8 mouse cellular contexts compared by ENCODE assay signal in the genomic region with DNA sequence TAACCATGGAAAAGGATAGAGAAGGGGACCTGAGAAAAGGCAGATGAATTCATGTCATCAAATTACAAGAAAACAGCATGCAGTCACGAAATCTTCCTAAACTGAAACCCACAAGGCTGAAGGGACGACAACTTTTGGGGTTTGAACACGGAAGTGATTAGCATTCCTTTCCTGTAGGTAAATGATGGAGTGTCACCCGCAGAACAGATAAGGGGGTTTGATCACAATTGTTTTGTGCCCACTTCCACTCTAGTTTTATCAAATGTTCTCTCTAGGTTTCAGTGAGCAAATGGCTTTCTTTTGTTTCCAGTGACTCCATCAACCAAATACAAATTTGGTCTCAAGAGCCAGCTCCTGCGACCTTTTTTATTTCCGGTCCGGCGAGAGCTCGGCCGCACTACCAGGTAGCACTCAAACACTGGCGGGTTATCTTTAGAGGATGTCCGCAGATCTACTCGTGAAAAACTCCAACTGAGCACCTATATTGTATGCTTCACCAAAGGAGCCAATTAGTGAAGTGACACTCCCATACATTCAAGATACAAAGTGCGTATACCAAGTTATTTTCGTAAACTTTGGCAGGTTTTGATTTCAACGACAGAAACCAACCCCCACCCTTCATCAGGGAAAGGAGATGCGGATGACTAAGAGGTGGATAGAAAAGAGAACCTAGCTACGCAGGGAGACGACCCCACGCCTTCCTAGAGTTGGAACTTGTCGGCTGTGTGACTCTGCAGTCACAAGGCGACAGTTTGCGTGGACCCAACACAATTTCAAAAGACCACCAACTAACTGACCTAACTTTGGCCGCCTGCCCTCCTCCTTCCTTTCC. TPM values are rescaled to one million over a fixed set of nuclear protein-coding genes. Genes with fewer than 3 reads are reported as not detected.
DNase-seq lines count a peak whose midpoint lies in the region; ATAC-seq and TF ChIP-seq lines count a peak whose summit lies in the region.

No protein-coding gene starts in this region.

- intact Hi-C loops in heart, postnatal 36 days (cut with DNase I): loop anchor here (10.0 kb wide), 1 partner anchor 204 kb away; the partner anchor contains the start of genes Pi4ka and Snap29

- peaks cover 2 to 12% of the 10 kb centered on the region in 2 experiments for H3K4me1 ChIP-seq in heart, embryonic 14.5 days (ENCODE audit: control insufficient read depth in 2 of 2, insufficient read depth in 2 of 2, low read length in 2 of 2)
- peaks cover 2% of the 10 kb centered on the region for H3K4me1 ChIP-seq in ES-Bruce4 (ENCODE audit: control insufficient read depth, insufficient read depth, low read length)
- H3K4me1 ChIP-seq in erythroblast, embryonic 14.5 days (ENCODE audit: control insufficient read depth): peaks cover 36% of the 10 kb centered on the region
- peaks cover 13% of the 10 kb centered on the region for H3K4me1 ChIP-seq in limb, embryonic 13.5 days

- peak overlapping the region; percentile 100 for H3K9ac ChIP-seq in heart, embryonic 14.5 days (ENCODE audit: low read length)
- peak overlapping the region; percentile 100 for H3K9ac ChIP-seq in ES-Bruce4 (ENCODE audit: low read depth, poor library complexity, severe bottlenecking)
- H3K9ac ChIP-seq in limb, embryonic 13.5 days: peak overlapping the region; percentile 100

- no peaks in the 10 kb centered on the region for H3K9me3 ChIP-seq in heart, embryonic 14.5 days (ENCODE audit: control insufficient read depth, low read length)
- no peaks in the 10 kb centered on the region for H3K9me3 ChIP-seq in ES-Bruce4 (replicated peaks; ENCODE audit: control insufficient read depth, insufficient read depth, low read length, poor library complexity, severe bottlenecking)
- H3K9me3 ChIP-seq in erythroblast, embryonic 14.5 days (ENCODE audit: control insufficient read depth, low read length): no peaks in the 10 kb centered on the region
- H3K9me3 ChIP-seq in limb, embryonic 13.5 days: 0 out of 2 replicates have a peak, but pooled peaks cover 2% of the 10 kb centered on the region

- no peak for ATAC-seq in heart, embryonic 14.5 days (ENCODE audit: insufficient number of reproducible peaks, insufficient read depth, low FRiP score, low read depth)
- no peak for ATAC-seq in limb, embryonic 13.5 days (ENCODE audit: low FRiP score, low read depth)
- ATAC-seq in neutrophil, adult 5-6 weeks (ENCODE audit: extremely low read depth, insufficient number of reproducible peaks, low FRiP score, poor library complexity, severe bottlenecking): peak; percentile 32; the same call in 1 of the 2 replicates

- H3K4me2 ChIP-seq in heart, embryonic 14.5 days (ENCODE audit: low read length): peak overlapping the region; percentile 90
- H3K4me2 ChIP-seq in limb, embryonic 13.5 days (replicated peaks): peak overlapping the region; percentile 86

- H3K36me3 ChIP-seq in heart, embryonic 14.5 days (ENCODE audit: control insufficient read depth, insufficient read depth, low read length): peaks cover 10% of the 10 kb centered on the region
- H3K36me3 ChIP-seq in ES-Bruce4 (ENCODE audit: control insufficient read depth, insufficient read depth, low read length, poor library complexity, severe bottlenecking): peaks cover 9% of the 10 kb centered on the region
- peaks cover 26% of the 10 kb centered on the region for H3K36me3 ChIP-seq in erythroblast, embryonic 14.5 days (ENCODE audit: control insufficient read depth)
- H3K36me3 ChIP-seq in limb, embryonic 13.5 days: peaks cover 2% of the 10 kb centered on the region; the same call in 1 of the 2 replicates

- no peaks in the 10 kb centered on the region for H3K27me3 ChIP-seq in heart, embryonic 14.5 days (ENCODE audit: control insufficient read depth, insufficient read depth, low read length)
- no peaks in the 10 kb centered on the region for H3K27me3 ChIP-seq in ES-Bruce4 (ENCODE audit: control insufficient read depth, insufficient read depth, low read length, poor library complexity, severe bottlenecking)
- H3K27me3 ChIP-seq in erythroblast, embryonic 14.5 days (ENCODE audit: control insufficient read depth): no peaks in the 10 kb centered on the region
- H3K27me3 ChIP-seq in limb, embryonic 13.5 days: no peaks in the 10 kb centered on the region

- TF ChIP-seq EP300 in ES-Bruce4 (IDR thresholded peaks at IDR 0.05; ENCODE audit: insufficient read depth, low read depth, low read length): no peak

- WGBS in heart, embryonic 14.5 days: 3% methylated on average over 24 of the region's 24 CpGs
- 5% methylated on average over 24 of the region's 24 CpGs for WGBS in limb, embryonic 13.5 days

- peak overlapping the region; percentile 88 to 99 for H3K4me3 ChIP-seq in heart, embryonic 14.5 days (ENCODE audit: control insufficient read depth in 1 of 2, insufficient read depth in 1 of 2, low read depth in 1 of 2, low read length in 2 of 2)
- peak overlapping the region; percentile 99 for H3K4me3 ChIP-seq in ES-Bruce4 (ENCODE audit: low read depth, low read length)
- peak overlapping the region; percentile 99 for H3K4me3 ChIP-seq in erythroblast, embryonic 14.5 days (replicated peaks)
- peak overlapping the region; percentile 98 for H3K4me3 ChIP-seq in limb, embryonic 13.5 days

- no peak for DNase-seq in heart, postnatal 36 days
- DNase-seq in spleen, postnatal 4 days (ENCODE audit: low spot score in 2 of 2): no peak
- DNase-seq in thymus, postnatal 4 days: no peak

- peak overlapping the region; percentile 34 to 82; a peak in 3 of 4 replicates for H3K27ac ChIP-seq in heart, embryonic 14.5 days (replicated peaks in 1 of 2; ENCODE audit: control insufficient read depth in 1 of 2, insufficient read depth in 1 of 2, low read depth in 2 of 2, low read length in 2 of 2)
- peak overlapping the region; percentile 11 for H3K27ac ChIP-seq in ES-Bruce4 (ENCODE audit: insufficient read depth, low read length)
- peak overlapping the region; percentile 76; the same call in 1 of the 2 replicates for H3K27ac ChIP-seq in limb, embryonic 13.5 days

- TF ChIP-seq POLR2A in ES-Bruce4 (IDR thresholded peaks at IDR 0.05; ENCODE audit: insufficient read depth, low read length): no peak

- TF ChIP-seq CTCF in ES-Bruce4 (IDR thresholded peaks at IDR 0.05; ENCODE audit: low read depth, low read length): no peak

RNA-seq across cellular contexts. Expression of gene Ube2l3, which starts 2.1 kb away (rescaled TPM):
- 276 and 285 TPM in 2 replicates for polyA plus RNA-seq in heart, embryonic 14.5 days (2014; fragmentation: Nextera tagmentation; extraction: Ambion mirVana)
- total RNA-seq in heart, postnatal 36 days (2021): 100 to 1,000 TPM; 110 to 125 TPM
- polyA plus RNA-seq in ES-Bruce4 (2011; ENCODE audit: insufficient read depth, insufficient read length, low read depth, missing spikeins): 203 and 207 TPM in 2 replicates
- 11.7 and 11.9 TPM in 2 replicates for polyA plus RNA-seq in erythroblast, embryonic 14.5 days (2012)
- 356 and 360 TPM in 2 replicates for polyA plus RNA-seq in limb, embryonic 13.5 days (2015; fragmentation: Nextera tagmentation; extraction: Ambion mirVana)
- 45.5 and 49.6 TPM in 2 replicates for total RNA-seq in neutrophil, adult 5-6 weeks (2017)

RNA-seq across cellular contexts. Expression of gene Rimbp3, which starts 8.1 kb away (rescaled TPM):
- polyA plus RNA-seq in heart, embryonic 14.5 days (2014; fragmentation: Nextera tagmentation; extraction: Ambion mirVana): 0.15 and 0.20 TPM in 2 replicates
- under 1 TPM; 0.08 to 0.25 TPM for total RNA-seq in heart, postnatal 36 days (2021)
- 0.63 and 0.90 TPM in 2 replicates for polyA plus RNA-seq in ES-Bruce4 (2011; ENCODE audit: insufficient read depth, insufficient read length, low read depth, missing spikeins)
- polyA plus RNA-seq in erythroblast, embryonic 14.5 days (2012): not detected in 2 replicates
- polyA plus RNA-seq in limb, embryonic 13.5 days (2015; fragmentation: Nextera tagmentation; extraction: Ambion mirVana): 0.28 and 0.38 TPM in 2 replicates
- 0.12 TPM in 1 of 2 replicates, not detected in the other for total RNA-seq in neutrophil, adult 5-6 weeks (2017)

RNA-seq across cellular contexts. Expression of gene Hic2, which starts 33.0 kb away (rescaled TPM):
- polyA plus RNA-seq in heart, embryonic 14.5 days (2014; fragmentation: Nextera tagmentation; extraction: Ambion mirVana): 2.7 and 3.0 TPM in 2 replicates
- total RNA-seq in heart, postnatal 36 days (2021): 1 to 10 TPM; 2.2 to 2.3 TPM
- polyA plus RNA-seq in ES-Bruce4 (2011; ENCODE audit: insufficient read depth, insufficient read length, low read depth, missing spikeins): 40.9 and 43.5 TPM in 2 replicates
- 0.13 and 0.20 TPM in 2 replicates for polyA plus RNA-seq in erythroblast, embryonic 14.5 days (2012)
- 9.1 and 9.3 TPM in 2 replicates for polyA plus RNA-seq in limb, embryonic 13.5 days (2015; fragmentation: Nextera tagmentation; extraction: Ambion mirVana)
- 1.2 and 1.7 TPM in 2 replicates for total RNA-seq in neutrophil, adult 5-6 weeks (2017)

RNA-seq across cellular contexts. Expression of gene Ccdc116, which starts 53.3 kb away (rescaled TPM):
- 0.11 and 0.23 TPM in 2 replicates for polyA plus RNA-seq in heart, embryonic 14.5 days (2014; fragmentation: Nextera tagmentation; extraction: Ambion mirVana)
- not detected for total RNA-seq in heart, postnatal 36 days (2021)
- polyA plus RNA-seq in ES-Bruce4 (2011; ENCODE audit: insufficient read depth, insufficient read length, low read depth, missing spikeins): 1.5 and 1.7 TPM in 2 replicates
- 0.02 and 0.03 TPM in 2 replicates for polyA plus RNA-seq in erythroblast, embryonic 14.5 days (2012)
- 0.51 and 0.59 TPM in 2 replicates for polyA plus RNA-seq in limb, embryonic 13.5 days (2015; fragmentation: Nextera tagmentation; extraction: Ambion mirVana)
- total RNA-seq in neutrophil, adult 5-6 weeks (2017): 0.37 and 0.58 TPM in 2 replicates

RNA-seq across cellular contexts. Expression of gene Ydjc, which starts 55.9 kb away (rescaled TPM):
- 3.9 and 5.3 TPM in 2 replicates for polyA plus RNA-seq in heart, embryonic 14.5 days (2014; fragmentation: Nextera tagmentation; extraction: Ambion mirVana)
- total RNA-seq in heart, postnatal 36 days (2021): 1 to 10 TPM; 1.6 to 1.7 TPM
- polyA plus RNA-seq in ES-Bruce4 (2011; ENCODE audit: insufficient read depth, insufficient read length, low read depth, missing spikeins): 15.3 and 15.5 TPM in 2 replicates
- 0.28 and 0.46 TPM in 2 replicates for polyA plus RNA-seq in erythroblast, embryonic 14.5 days (2012)
- 7.2 and 7.6 TPM in 2 replicates for polyA plus RNA-seq in limb, embryonic 13.5 days (2015; fragmentation: Nextera tagmentation; extraction: Ambion mirVana)
- total RNA-seq in neutrophil, adult 5-6 weeks (2017): 1.9 and 2.9 TPM in 2 replicates

Comparison
In these comparisons a context has a peak if more than half of its experiments do, and no peak if none do; other contexts are left out.
1. H3K27ac ChIP-seq: peak in every context shown above with its lines; median percentile 76 in limb, embryonic 13.5 days; 58 in heart, embryonic 14.5 days; 11 in ES-Bruce4.
2. RNA of gene Ube2l3, which starts 2.1 kb away (polyA plus RNA-seq): 356 to 360 TPM in limb, embryonic 13.5 days, 276 to 285 TPM in heart, embryonic 14.5 days and 203 to 207 TPM in ES-Bruce4; 11.7 to 11.9 TPM in erythroblast, embryonic 14.5 days; every median in the first group is over 10 times any median in the second.
3. Peak in every context shown above with its lines, with median percentiles within 50 percentile points of each other: H3K4me3 ChIP-seq and H3K9ac ChIP-seq.